Mouse (Mus musculus) stomach, embryonic 16.5 days (tissue): ENCODE measurements around the gene Dlk2. TPM values are rescaled to one million over a fixed set of nuclear protein-coding genes. Genes with fewer than 3 reads are reported as not detected.

ENCODE experiments used
- ATAC-seq: fragments of 200-750 bp; cut with Nextera tagmentation; 2 replicates; pipeline ENCODE4 v1.8.0; 2017; ENCODE audit warnings: moderate number of reproducible peaks, moderate TSS enrichment; ENCODE audit not compliant: insufficient read depth, low FRiP score
- H3K27ac ChIP-seq: fragments of 300-500 bp; sonication (generic); 2 replicates; pipeline ENCODE4 v1.5.1; 2014; ENCODE audit warnings: low read length
- H3K27me3 ChIP-seq: fragments of 300-500 bp; sonication (generic); 2 replicates; pipeline ENCODE4 v1.6.1; 2014; ENCODE audit warnings: low read length, control low read depth, mixed read lengths; ENCODE audit not compliant: control insufficient read depth, insufficient read depth
- H3K36me3 ChIP-seq: fragments of 300-500 bp; sonication (generic); 2 replicates; pipeline ENCODE4 v1.6.1; 2014; ENCODE audit warnings: low read length; ENCODE audit not compliant: control insufficient read depth, insufficient read depth
- H3K4me1 ChIP-seq: fragments of 300-500 bp; sonication (generic); 2 replicates; pipeline ENCODE4 v1.6.1; 2014; ENCODE audit warnings: low read length, control low read depth, mixed read lengths; ENCODE audit not compliant: control insufficient read depth, insufficient read depth
- H3K4me2 ChIP-seq: fragments of 300-500 bp; sonication (generic); 2 replicates; pipeline ENCODE4 v1.6.1; 2014; ENCODE audit warnings: low read depth, low read length, mixed read lengths
- H3K4me3 ChIP-seq: fragments of 300-500 bp; sonication (generic); replicated peaks from 2 replicates; pipeline ENCODE4 v1.5.1; 2014; ENCODE audit warnings: mild to moderate bottlenecking, low read length
- H3K9ac ChIP-seq: fragments of 300-500 bp; sonication (generic); 2 replicates; pipeline ENCODE4 v1.6.1; 2014; ENCODE audit warnings: low read length
- H3K9me3 ChIP-seq: fragments of 300-500 bp; sonication (generic); replicated peaks from 2 replicates; pipeline ENCODE4 v1.6.1; 2016; ENCODE audit warnings: low read length, control low read depth; ENCODE audit not compliant: control insufficient read depth
- WGBS: fragments of 180-500 bp; shearing (Covaris S2); extraction: QIAGEN DNeasy Blood & Tissue Kit; methylation state at CpG from one replicate; pipeline ENCODE4 v1.1.7; 2014; 5-methylcytosine and 5-hydroxymethylcytosine counted together
- polyA plus RNA-seq: library from polyadenylated mRNA; unstranded; fragments of >200 nt; fragmentation: Nextera tagmentation; extraction: Ambion mirVana; gene quantifications from 2 replicates; pipeline ENCODE4 v1.2.1, GENCODE M21; 2015

Gene Dlk2
- polyA plus RNA-seq, 1 experiment from 2014 or later, result 6.7 TPM

DNA sequence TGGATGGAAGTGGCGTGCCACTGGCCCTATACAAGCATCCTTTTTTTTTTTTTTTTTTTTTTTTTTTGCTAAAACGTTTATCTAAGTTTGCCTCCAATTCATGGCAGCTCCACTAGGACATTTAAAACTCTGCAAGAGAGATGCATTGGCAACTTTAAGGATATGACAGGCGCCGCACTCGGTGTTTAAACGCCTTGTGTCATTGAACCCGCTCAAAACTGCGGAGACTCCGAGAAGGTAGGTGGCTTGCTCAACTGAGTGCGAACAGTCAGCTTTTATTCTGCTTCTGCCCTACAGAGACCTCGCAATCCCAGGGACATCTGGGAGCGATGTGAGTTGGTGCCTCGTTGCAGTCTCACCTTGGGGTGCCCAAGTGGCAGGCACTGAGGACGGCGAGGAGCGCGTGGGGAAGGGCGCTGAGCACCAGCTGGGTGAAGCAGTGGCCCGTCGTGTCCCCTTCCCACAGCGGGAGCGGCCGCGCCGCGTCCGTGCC lies 30.2 kb downstream of the Dlk2 start:
- no peak for ATAC-seq
- Histone ChIP-seq H3K9ac (peak overlapping the region; percentile 87), H3K9me3 (no peaks in the 10 kb centered on the region), H3K36me3 (no peaks in the 10 kb centered on the region; the same call in 1 of the 2 replicates), H3K4me1 (peaks cover 4% of the 10 kb centered on the region; the same call in 1 of the 2 replicates), H3K4me3 (peak overlapping the region; percentile 83), H3K4me2 (peak overlapping the region; percentile 95), H3K27me3 (no peaks in the 10 kb centered on the region), H3K27ac (peak overlapping the region; percentile 96)
- WGBS, result 2% methylated on average over 27 of the region's 27 CpGs

GRCm38 (mm10) chr17:46327906-46328534 lies 30.8 kb downstream of the Dlk2 start, which contains the start of gene Abcc10:
Gene Abcc10 (minus strand): TSS chr17:46328352.
- Histone ChIP-seq H3K9ac (peak within 1 kb of the TSS; percentile 87), H3K9me3 (no peaks in the 10 kb centered on the region), H3K4me2 (peak within 1 kb of the TSS; percentile 95), H3K27me3 (no peaks in the 10 kb centered on the region), H3K27ac (peak within 1 kb of the TSS; percentile 96), H3K36me3 (no peaks in the 10 kb centered on the region; the same call in 1 of the 2 replicates), H3K4me3 (peak within 1 kb of the TSS; percentile 83), H3K4me1 (peaks cover 4% of the 10 kb centered on the region; the same call in 1 of the 2 replicates)
- peak; percentile 98 for ATAC-seq
- under 1% methylated on average over 40 of the region's 40 CpGs for WGBS

DNA sequence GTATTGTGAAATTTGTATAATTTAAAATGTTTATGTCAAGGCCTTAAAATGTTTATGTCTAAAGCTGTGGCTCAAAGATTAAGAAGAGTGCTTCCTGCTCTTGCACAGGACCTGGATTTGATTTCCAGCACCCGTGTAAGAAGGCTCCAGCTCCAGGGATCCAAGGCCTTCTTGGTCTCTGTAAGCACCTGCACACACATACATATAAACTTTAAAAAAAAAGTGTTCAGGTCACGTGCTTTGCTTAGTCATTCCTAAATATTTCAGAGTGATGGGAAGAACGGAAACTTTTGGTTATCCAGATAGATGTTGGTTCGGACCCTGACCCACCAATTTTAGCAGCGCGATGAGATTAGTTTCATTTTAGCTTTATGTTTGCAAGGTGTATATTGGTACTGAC lies 31.5 kb downstream of the Dlk2 start:
- Histone ChIP-seq H3K9ac (no peak overlapping the region), H3K4me2 (peak overlapping the region; percentile 95), H3K27me3 (no peaks in the 10 kb centered on the region), H3K4me3 (no peak overlapping the region; the same call in 1 of the 2 replicates), H3K36me3 (no peaks in the 10 kb centered on the region; the same call in 1 of the 2 replicates), H3K27ac (peak overlapping the region; percentile 96), H3K4me1 (peaks cover 4% of the 10 kb centered on the region; the same call in 1 of the 2 replicates), H3K9me3 (no peaks in the 10 kb centered on the region)
- 61% methylated on average over 6 of the region's 6 CpGs for WGBS
- no peak for ATAC-seq

- 25% methylated on average over 5 of the region's 5 CpGs for WGBS
Measured at GRCm38 (mm10) chr17:46336475-46336874, 39.3 kb downstream of the Dlk2 start.

DNA sequence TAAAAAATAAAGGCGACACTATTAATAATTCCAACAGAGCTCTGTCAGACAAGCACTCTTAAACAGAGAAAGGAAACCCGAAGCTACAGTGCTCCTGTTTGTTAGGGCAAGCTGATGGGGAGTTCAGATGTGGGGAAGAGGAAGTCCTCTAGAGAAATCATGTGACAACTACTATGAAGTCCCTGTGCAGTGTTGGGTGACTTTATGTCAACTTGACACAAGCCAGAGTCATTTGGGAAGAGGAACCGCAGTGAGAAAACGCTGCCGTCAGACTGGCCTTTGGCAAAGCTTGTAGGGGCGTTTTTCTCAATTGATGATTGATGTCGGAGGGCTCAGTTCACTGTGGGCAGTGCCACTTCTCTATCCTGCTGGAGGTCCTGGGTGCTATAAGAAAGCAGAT lies 44.0 kb downstream of the Dlk2 start:
- no peak overlapping the region for H3K4me2 ChIP-seq
- H3K27ac ChIP-seq, result no peak overlapping the region

More at GRCm38 (mm10) chr17:46336475-46336874, 39.3 kb downstream of the Dlk2 start:
- H3K9me3 ChIP-seq, result no peaks in the 10 kb centered on the region
- H3K27me3 ChIP-seq, result no peaks in the 10 kb centered on the region
- H3K27ac ChIP-seq, result no peak overlapping the region
- H3K4me1 ChIP-seq, result no peaks in the 10 kb centered on the region
- H3K4me3 ChIP-seq, result no peak overlapping the region
- H3K36me3 ChIP-seq, result no peaks in the 10 kb centered on the region
- no peak overlapping the region for H3K4me2 ChIP-seq
- no peak for ATAC-seq
- no peak overlapping the region for H3K9ac ChIP-seq

DNA sequence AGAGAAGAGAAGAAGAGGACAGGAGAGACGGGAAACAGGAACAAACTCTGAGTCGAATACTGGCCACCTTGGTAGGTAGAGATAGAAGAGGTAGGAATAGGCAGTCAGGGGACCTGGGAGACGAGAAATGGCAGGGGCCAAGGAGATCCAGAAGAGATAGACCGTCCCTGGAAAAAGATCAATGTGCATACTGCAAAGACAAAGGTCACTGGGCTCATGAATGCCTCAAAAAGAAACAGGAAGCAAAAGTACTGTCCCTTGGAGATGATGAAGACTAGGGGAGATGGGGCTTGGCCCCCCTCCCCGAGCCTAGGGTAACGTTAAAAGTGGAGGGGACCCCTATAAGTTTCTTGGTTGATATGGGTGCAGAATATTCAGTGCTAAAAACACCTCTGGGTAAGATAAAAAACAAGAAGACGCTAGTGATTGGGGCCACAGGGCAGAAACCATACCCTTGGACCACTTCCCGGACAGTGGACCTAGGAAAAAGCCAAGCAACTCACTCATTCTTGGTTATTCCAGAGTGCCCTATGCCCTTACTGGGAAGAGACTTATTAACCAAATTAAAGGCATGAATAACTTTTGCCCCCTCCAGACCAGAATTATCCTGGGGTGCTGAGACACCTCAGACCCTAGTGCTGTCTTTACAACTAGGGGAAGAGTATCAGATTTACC lies 53.9 kb downstream of the Dlk2 start:
- Histone ChIP-seq H3K36me3 (no peaks in the 10 kb centered on the region), H3K27me3 (no peaks in the 10 kb centered on the region), H3K9ac (no peak overlapping the region), H3K4me1 (no peaks in the 10 kb centered on the region), H3K27ac (no peak overlapping the region), H3K9me3 (no peaks in the 10 kb centered on the region), H3K4me3 (no peak overlapping the region), H3K4me2 (no peak overlapping the region)
- WGBS, result 85% methylated on average over 8 of the region's 8 CpGs
- ATAC-seq, result no peak

More for the DNA sequence above, 44.0 kb downstream of the Dlk2 start:
- Histone ChIP-seq H3K36me3 (no peaks in the 10 kb centered on the region), H3K4me1 (no peaks in the 10 kb centered on the region), H3K9me3 (no peaks in the 10 kb centered on the region; the same call in 1 of the 2 replicates), H3K27me3 (no peaks in the 10 kb centered on the region), H3K4me3 (no peak overlapping the region), H3K9ac (no peak overlapping the region)
- 51% methylated on average over 7 of the region's 7 CpGs for WGBS
- no peak for ATAC-seq

Other genes starting within 250 kb of the Dlk2 start
- gene Mrps18a, start 186.4 kb upstream of the Dlk2 start, polyA plus RNA-seq, result 124 and 126 TPM in 2 replicates
- 10.0 and 10.1 TPM in 2 replicates for gene Rsph9, start 153.2 kb upstream of the Dlk2 start, polyA plus RNA-seq
- gene Mad2l1bp, start 143.9 kb upstream of the Dlk2 start, polyA plus RNA-seq, result 33.9 and 36.6 TPM in 2 replicates
- gene Gtpbp2, start 136.4 kb upstream of the Dlk2 start, polyA plus RNA-seq, result 37.9 and 39.2 TPM in 2 replicates
- gene Polh, start 94.8 kb upstream of the Dlk2 start, polyA plus RNA-seq, result 14.9 and 15.1 TPM in 2 replicates
- 32.7 and 32.9 TPM in 2 replicates for gene Xpo5, start 94.6 kb upstream of the Dlk2 start, polyA plus RNA-seq
- 67.9 and 72.6 TPM in 2 replicates for gene Polr1c, start 49.4 kb upstream of the Dlk2 start, polyA plus RNA-seq
- gene Yipf3, start 49.3 kb upstream of the Dlk2 start, polyA plus RNA-seq, result 111 and 120 TPM in 2 replicates
- 0.45 and 0.48 TPM in 2 replicates for gene Lrrc73, start 43.9 kb upstream of the Dlk2 start, polyA plus RNA-seq
- gene Tjap1, start 14.4 kb upstream of the Dlk2 start, polyA plus RNA-seq, result 36.8 and 38.9 TPM in 2 replicates
- gene Abcc10, start 30.9 kb downstream of the Dlk2 start, polyA plus RNA-seq, result 6.6 and 6.7 TPM in 2 replicates
- 4.9 and 5.4 TPM in 2 replicates for gene Zfp318, start 86.3 kb downstream of the Dlk2 start, polyA plus RNA-seq
- gene Crip3, start 131.5 kb downstream of the Dlk2 start, polyA plus RNA-seq, result 1.5 and 1.8 TPM in 2 replicates
- gene Slc22a7, start 141.0 kb downstream of the Dlk2 start, polyA plus RNA-seq, result not detected in 2 replicates
- gene Ttbk1, start 190.3 kb downstream of the Dlk2 start, polyA plus RNA-seq, result 0.12 and 0.19 TPM in 2 replicates
- 40.4 and 45.3 TPM in 2 replicates for gene Dnph1, start 199.3 kb downstream of the Dlk2 start, polyA plus RNA-seq
- gene Cul9, start 249.0 kb downstream of the Dlk2 start, polyA plus RNA-seq, result 3.2 and 4.0 TPM in 2 replicates